Mouse (Mus musculus): ENCODE results near the gene Slc35f3.

Gene Slc35f3

GRCm38 (mm10) chr8:126298296-126299093 lies at the start of gene Slc35f3:
Gene Slc35f3 (plus strand): TSS chr8:126298558.
- peak; percentile 14 for DNase-seq

- no peak for DNase-seq
Observed at GRCm38 (mm10) chr8:126250486-126250885, 47.9 kb upstream of the Slc35f3 start.

- DNase-seq = no peak
Observed at GRCm38 (mm10) chr8:126256585-126257391, 41.6 kb upstream of the Slc35f3 start.

GRCm38 (mm10) chr8:126257392-126257681 lies 41.0 kb upstream of the Slc35f3 start:
- no peak for DNase-seq

- peak; percentile 81 for DNase-seq
Observed at GRCm38 (mm10) chr8:126258175-126258781, 40.1 kb upstream of the Slc35f3 start.

- DNase-seq = no peak
Observed at GRCm38 (mm10) chr8:126265186-126265585, 33.2 kb upstream of the Slc35f3 start.

GRCm38 (mm10) chr8:126267118-126267517 lies 31.2 kb upstream of the Slc35f3 start:
- DNase-seq = peak; percentile 23

- no peak for DNase-seq
Observed at GRCm38 (mm10) chr8:126269733-126270132, 28.6 kb upstream of the Slc35f3 start.

GRCm38 (mm10) chr8:126272445-126272844 lies 25.9 kb upstream of the Slc35f3 start:
- DNase-seq = no peak

- DNase-seq = no peak
Observed at GRCm38 (mm10) chr8:126273066-126273465, 25.3 kb upstream of the Slc35f3 start.

GRCm38 (mm10) chr8:126274866-126275360 lies 23.4 kb upstream of the Slc35f3 start:
- DNase-seq = no peak

GRCm38 (mm10) chr8:126275886-126276285 lies 22.5 kb upstream of the Slc35f3 start:
- DNase-seq = no peak

- no peak for DNase-seq
Observed at GRCm38 (mm10) chr8:126291951-126292350, 6.4 kb upstream of the Slc35f3 start.

- DNase-seq = peak; percentile 53
Observed at GRCm38 (mm10) chr8:126297284-126297845, 993 bp upstream of the Slc35f3 start.

GRCm38 (mm10) chr8:126299333-126299732 lies 975 bp downstream of the Slc35f3 start:
- DNase-seq = no peak

GRCm38 (mm10) chr8:126300350-126300749 lies 2.0 kb downstream of the Slc35f3 start:
- DNase-seq = no peak

GRCm38 (mm10) chr8:126301580-126301979 lies 3.2 kb downstream of the Slc35f3 start:
- DNase-seq = no peak

GRCm38 (mm10) chr8:126307164-126307563 lies 8.8 kb downstream of the Slc35f3 start:
- DNase-seq = no peak

GRCm38 (mm10) chr8:126309015-126309414 lies 10.7 kb downstream of the Slc35f3 start:
- DNase-seq = peak; percentile 66

GRCm38 (mm10) chr8:126324931-126325330 lies 26.6 kb downstream of the Slc35f3 start:
- DNase-seq = no peak

GRCm38 (mm10) chr8:126326136-126326535 lies 27.8 kb downstream of the Slc35f3 start:
- no peak for DNase-seq

GRCm38 (mm10) chr8:126326731-126327130 lies 28.4 kb downstream of the Slc35f3 start:
- DNase-seq = no peak

- DNase-seq = no peak
Observed at GRCm38 (mm10) chr8:126327786-126328185, 29.4 kb downstream of the Slc35f3 start.

Data from lung, postnatal 10 days (tissue).